Mouse (Mus musculus) left cerebral cortex, adult 18-20 months (tissue): ENCODE results near the gene Tmem213. TPM values are rescaled to one million over a fixed set of nuclear protein-coding genes. Genes with fewer than 3 reads are reported as not detected.

Source experiments
- DNase-seq, 2 experiments: peaks; one replicate each; pipeline ENCODE4 v3.0.0; 2021 to 2022; ENCODE audit warnings: low spot score in 2 of 2, mixed read lengths in 1 of 2
- long read RNA-seq, 2 experiments: library from polyadenylated mRNA; stranded (forward); transcript quantifications; one replicate each; pipeline ENCODE4 v2.0.0; 2021
- total RNA-seq, 2 experiments: library from RNA; stranded (reverse); gene quantifications; 2 replicates each; pipeline ENCODE4 v1.2.3; 2021

Gene Tmem213
- total RNA-seq = not detected
- long read RNA-seq, experiment 1 = 0 reads
- long read RNA-seq, experiment 2 = 0 reads

- DNase-seq = no peak
Measured at GRCm38 (mm10) chr6:38109160-38109795, at the start of gene Tmem213. Gene Tmem213, plus strand, starts transcription at chr6:38109255.

GRCm38 (mm10) chr6:38064621-38065020 is 44.4 kb upstream of the Tmem213 start:
- DNase-seq = no peak

GRCm38 (mm10) chr6:38065122-38065500 is 43.9 kb upstream of the Tmem213 start:
- DNase-seq = peak; percentile 51 to 62

- DNase-seq = peak; percentile 18 to 49
Measured at GRCm38 (mm10) chr6:38065501-38066122, 43.4 kb upstream of the Tmem213 start.

- peak; percentile 41 to 52 for DNase-seq
Measured at GRCm38 (mm10) chr6:38066215-38066614, 42.8 kb upstream of the Tmem213 start.

GRCm38 (mm10) chr6:38071256-38071655 is 37.8 kb upstream of the Tmem213 start:
- no peak for DNase-seq

GRCm38 (mm10) chr6:38072137-38072796 is 36.8 kb upstream of the Tmem213 start:
- no peak for DNase-seq

- DNase-seq = no peak
Measured at GRCm38 (mm10) chr6:38073592-38073991, 35.5 kb upstream of the Tmem213 start.

- no peak for DNase-seq
Measured at GRCm38 (mm10) chr6:38080364-38080763, 28.7 kb upstream of the Tmem213 start.

- no peak for DNase-seq
Measured at GRCm38 (mm10) chr6:38081727-38082341, 27.2 kb upstream of the Tmem213 start.

GRCm38 (mm10) chr6:38083204-38083603 is 25.9 kb upstream of the Tmem213 start:
- no peak for DNase-seq

GRCm38 (mm10) chr6:38087242-38088026 is 21.6 kb upstream of the Tmem213 start:
- DNase-seq = no peak

GRCm38 (mm10) chr6:38092539-38092938 is 16.5 kb upstream of the Tmem213 start:
- no peak for DNase-seq

- DNase-seq = no peak
Measured at GRCm38 (mm10) chr6:38094701-38095100, 14.4 kb upstream of the Tmem213 start.

GRCm38 (mm10) chr6:38096961-38097370 is 12.1 kb upstream of the Tmem213 start:
- DNase-seq = no peak

GRCm38 (mm10) chr6:38102216-38102795 is 6.7 kb upstream of the Tmem213 start:
- DNase-seq = no peak

- no peak for DNase-seq
Measured at GRCm38 (mm10) chr6:38103775-38104174, 5.3 kb upstream of the Tmem213 start.

GRCm38 (mm10) chr6:38105924-38106323 is 3.1 kb upstream of the Tmem213 start:
- no peak for DNase-seq

GRCm38 (mm10) chr6:38108449-38108848 is 606 bp upstream of the Tmem213 start:
- DNase-seq = no peak

- DNase-seq = no peak
Measured at GRCm38 (mm10) chr6:38109871-38110270, 816 bp downstream of the Tmem213 start.

GRCm38 (mm10) chr6:38110859-38111258 is 1.8 kb downstream of the Tmem213 start:
- no peak for DNase-seq
